9 mouse cellular contexts compared by ENCODE assay signal in genomic region chr1:44229044-44229443, GRCm38 (mm10). TPM values are rescaled to one million over a fixed set of nuclear protein-coding genes. Genes with fewer than 3 reads are reported as not detected.
A peak's percentile ranks its signal among the peaks of the same experiment; 100 is the strongest.
DNase-seq lines count a peak whose midpoint lies in the region; ATAC-seq lines count a peak whose summit lies in the region.
"Had no signal": no experiment of that assay in that cellular context is flagged by ENCODE, and none has a peak within 500 bp of the region (broad histone marks: within the 10 kb centered on the region; RNA-seq: fewer than 3 reads in every experiment).

No protein-coding gene starts in this region.

- DNase-seq in gastrocnemius, adult 18-20 months (ENCODE audit: low spot score) = peak; percentile 67
- no peak for DNase-seq in gastrocnemius, postnatal 25 days
- DNase-seq in ES-CJ7 (ENCODE audit: low read depth, low spot score) = peak; percentile 58
- DNase-seq in embryonic facial prominence, embryonic 11.5 days (ENCODE audit: low spot score) = peak; percentile 73
- peak; percentile 77 for DNase-seq in hindbrain, embryonic 14.5 days (ENCODE audit: low spot score)
- DNase-seq in left cerebral cortex, postnatal 25 days (ENCODE audit: low spot score in 2 of 2) = peak; percentile 60 to 76
- DNase-seq in right cerebral cortex, adult 18-20 months = peak; percentile 44
- no peak for DNase-seq in c-Kit-positive CD71-positive TER-119-positive erythroid progenitor cells, embryonic 14.5 days (ENCODE audit: low spot score)

- intact Hi-C loops in left cerebral cortex, postnatal 25 days (cut with DNase I) = loop anchor here (1.0 to 5.0 kb wide), 3 partner anchors 512 to 1538 kb away; partner anchors contain the start of gene Col3a1

- H3K4me1 ChIP-seq in embryonic facial prominence, embryonic 11.5 days (ENCODE audit: control insufficient read depth, insufficient read depth, low read length) = no peaks in the 10 kb centered on the region
- no peaks in the 10 kb centered on the region for H3K4me1 ChIP-seq in hindbrain, embryonic 14.5 days (replicated peaks; ENCODE audit: control insufficient read depth, insufficient read depth, low read length)
- H3K4me1 ChIP-seq: megakaryocyte, embryonic 14.5 days had no signal

- no peaks in the 10 kb centered on the region for H3K27me3 ChIP-seq in embryonic facial prominence, embryonic 11.5 days (ENCODE audit: control insufficient read depth, insufficient read depth, low read length)
- H3K27me3 ChIP-seq in hindbrain, embryonic 14.5 days (ENCODE audit: control insufficient read depth, insufficient read depth, low read length) = no peaks in the 10 kb centered on the region
- H3K27me3 ChIP-seq: megakaryocyte, embryonic 14.5 days had no signal

- H3K27ac ChIP-seq in embryonic facial prominence, embryonic 11.5 days (replicated peaks; ENCODE audit: low read depth, low read length) = no peak overlapping the region
- no peak overlapping the region for H3K27ac ChIP-seq in hindbrain, embryonic 14.5 days

- 0 out of 2 replicates have a peak, but pooled peaks have one; percentile 14 for ATAC-seq in embryonic facial prominence, embryonic 11.5 days (replicated peaks; ENCODE audit: insufficient number of reproducible peaks, low FRiP score, low TSS enrichment, low read depth)
- peak; percentile 76; the same call in 1 of the 2 replicates for ATAC-seq in hindbrain, embryonic 14.5 days (ENCODE audit: low FRiP score)

- H3K4me2 ChIP-seq in embryonic facial prominence, embryonic 11.5 days (ENCODE audit: low read depth, low read length) = no peak overlapping the region
- no peak overlapping the region for H3K4me2 ChIP-seq in hindbrain, embryonic 14.5 days (replicated peaks)

- H3K36me3 ChIP-seq in embryonic facial prominence, embryonic 11.5 days (replicated peaks; ENCODE audit: control insufficient read depth, insufficient read depth, low read depth, low read length) = no peaks in the 10 kb centered on the region
- H3K36me3 ChIP-seq in hindbrain, embryonic 14.5 days (replicated peaks; ENCODE audit: control insufficient read depth, insufficient read depth) = no peaks in the 10 kb centered on the region

- H3K9ac ChIP-seq in embryonic facial prominence, embryonic 11.5 days (replicated peaks; ENCODE audit: low read length) = no peak overlapping the region
- H3K9ac ChIP-seq in hindbrain, embryonic 14.5 days = no peak overlapping the region

- H3K4me3 ChIP-seq in embryonic facial prominence, embryonic 11.5 days (ENCODE audit: low read depth, low read length) = no peak overlapping the region
- H3K4me3 ChIP-seq in hindbrain, embryonic 14.5 days (replicated peaks; ENCODE audit: low read length) = no peak overlapping the region
- H3K4me3 ChIP-seq: megakaryocyte, embryonic 14.5 days had no signal

- no peaks in the 10 kb centered on the region for H3K9me3 ChIP-seq in embryonic facial prominence, embryonic 11.5 days (replicated peaks; ENCODE audit: control insufficient read depth, low read length)
- H3K9me3 ChIP-seq in hindbrain, embryonic 14.5 days (ENCODE audit: control insufficient read depth, low read length) = no peaks in the 10 kb centered on the region
- H3K9me3 ChIP-seq: megakaryocyte, embryonic 14.5 days had no signal

- 53% methylated on average over 2 of the region's 2 CpGs for WGBS in embryonic facial prominence, embryonic 11.5 days
- WGBS in hindbrain, embryonic 14.5 days = 60% methylated on average over 2 of the region's 2 CpGs

RNA-seq across cellular contexts. Expression of gene Mettl21e, which starts 10.3 kb away (rescaled TPM):
- total RNA-seq in gastrocnemius, adult 18-20 months (2021) = 10 to 100 TPM in 1 of 2 experiments, 1 to 10 TPM in 1; 2.0 to 17.6 TPM
- 10 to 100 TPM; 12.4 to 12.6 TPM for total RNA-seq in gastrocnemius, postnatal 25 days (2021)
- polyA plus RNA-seq in embryonic facial prominence, embryonic 11.5 days (2014; fragmentation: Nextera tagmentation; extraction: Ambion mirVana) = not detected in 2 replicates
- not detected in 2 replicates for polyA plus RNA-seq in hindbrain, embryonic 14.5 days (2014; fragmentation: Nextera tagmentation; extraction: Ambion mirVana)
- total RNA-seq in left cerebral cortex, postnatal 25 days (2021) = not detected

Comparison
In these comparisons a context has a peak if more than half of its experiments do, and no peak if none do; other contexts are left out.
1. DNase-seq: peak in gastrocnemius, adult 18-20 months (single experiment), ES-CJ7 (single experiment), embryonic facial prominence, embryonic 11.5 days (single experiment), hindbrain, embryonic 14.5 days (single experiment), left cerebral cortex, postnatal 25 days (2 of 2) and right cerebral cortex, adult 18-20 months (single experiment); none in gastrocnemius, postnatal 25 days (single experiment) and c-Kit-positive CD71-positive TER-119-positive erythroid progenitor cells, embryonic 14.5 days (single experiment).